Mouse (Mus musculus) layer of hippocampus, postnatal 25 days (tissue): ENCODE results near the gene Flt3l. TPM values are rescaled to one million over a fixed set of nuclear protein-coding genes. Genes with fewer than 3 reads are reported as not detected.
"Not testable (repeated sequence)": the region's sequence is repeated elsewhere in the genome, so short reads cannot be mapped to it uniquely, and the experiment has no call there.

Source experiments
- DNase-seq, 2 experiments: peaks; one replicate each; pipeline ENCODE4 v3.0.0; 2022; ENCODE audit warnings: mixed read lengths in 2 of 2, low spot score in 1 of 2; ENCODE audit errors: extremely low spot score in 1 of 2
- total RNA-seq, 2 experiments: library from RNA; stranded (reverse); gene quantifications; 2 replicates each; pipeline ENCODE4 v1.2.3; 2021

Flt3l gene
- total RNA-seq, 2 experiments from 2014 or later, result 4.5 to 8.2 TPM

- no peak for DNase-seq
Observed at GRCm38 (mm10) chr7:45103652-45104180, 32.5 kb downstream of the Flt3l start, which contains the start of gene Fcgrt. Fcgrt (minus strand) TSS chr7:45103851.

- no peak for DNase-seq
Observed at GRCm38 (mm10) chr7:45102940-45103585, 33.2 kb downstream of the Flt3l start.

- no peak for DNase-seq
Observed at GRCm38 (mm10) chr7:45102441-45102840, 33.8 kb downstream of the Flt3l start.

GRCm38 (mm10) chr7:45100046-45100445, 36.2 kb downstream of the Flt3l start:
- no peak for DNase-seq

GRCm38 (mm10) chr7:45098541-45099240, 37.5 kb downstream of the Flt3l start:
- no peak for DNase-seq

- DNase-seq, result no peak
Observed at GRCm38 (mm10) chr7:45097479-45097878, 38.8 kb downstream of the Flt3l start.

- DNase-seq, result not testable (repeated sequence)
Observed at GRCm38 (mm10) chr7:45095965-45096364, 40.3 kb downstream of the Flt3l start.

GRCm38 (mm10) chr7:45095367-45095766, 40.9 kb downstream of the Flt3l start:
- no peak for DNase-seq

GRCm38 (mm10) chr7:45094121-45094520, 42.1 kb downstream of the Flt3l start:
- DNase-seq, result no peak

- no peak for DNase-seq
Observed at GRCm38 (mm10) chr7:45093516-45093905, 42.7 kb downstream of the Flt3l start.

- DNase-seq, result no peak
Observed at GRCm38 (mm10) chr7:45092828-45093515, 43.3 kb downstream of the Flt3l start.

GRCm38 (mm10) chr7:45092048-45092447, 44.2 kb downstream of the Flt3l start, which contains the start of gene Rcn3:
Rcn3 (minus strand) TSS chr7:45092221.
- DNase-seq, result peak in 1 of 2 experiments; percentile 21

GRCm38 (mm10) chr7:45091001-45091990, 44.9 kb downstream of the Flt3l start:
- no peak for DNase-seq

GRCm38 (mm10) chr7:45090251-45090977, 45.8 kb downstream of the Flt3l start:
- DNase-seq, result no peak

GRCm38 (mm10) chr7:45088597-45088996, 47.6 kb downstream of the Flt3l start:
- no peak for DNase-seq

GRCm38 (mm10) chr7:45086084-45086483, 50.1 kb downstream of the Flt3l start:
- DNase-seq, result no peak

GRCm38 (mm10) chr7:45083300-45083890, 52.8 kb downstream of the Flt3l start:
- DNase-seq, result no peak

- DNase-seq, result no peak
Observed at GRCm38 (mm10) chr7:45082401-45083299, 53.6 kb downstream of the Flt3l start.
